Mouse (Mus musculus) liver, postnatal 0 days (tissue): ENCODE data around the gene Id2. TPM values are rescaled to one million over a fixed set of nuclear protein-coding genes. Genes with fewer than 3 reads are reported as not detected.
A peak's percentile ranks its signal among the peaks of the same experiment; 100 is the strongest.

Source experiments
- ATAC-seq: fragments of 200-750 bp; cut with Nextera tagmentation; 2 replicates; pipeline ENCODE4 v1.8.0; 2017; ENCODE audit warnings: mild to moderate bottlenecking, moderate library complexity
- DNase-seq: peaks from one replicate; pipeline ENCODE4 v3.0.0-alpha.2; 2016
- H3K27ac ChIP-seq: fragments of 300-500 bp; sonication (generic); 2 replicates; pipeline ENCODE4 v1.5.1; 2014; ENCODE audit warnings: antibody characterized with exemption, moderate library complexity, mild to moderate bottlenecking, low read depth
- H3K27me3 ChIP-seq: fragments of 300-500 bp; sonication (generic); 2 replicates; pipeline ENCODE4 v1.6.1; 2014; ENCODE audit warnings: low read length, control low read depth, mixed read lengths; ENCODE audit not compliant: insufficient read depth
- H3K36me3 ChIP-seq: fragments of 300-500 bp; sonication (generic); replicated peaks from 2 replicates; pipeline ENCODE4 v1.6.1; 2014; ENCODE audit warnings: mild to moderate bottlenecking, control low read depth, low read length, moderate library complexity, mixed read lengths; ENCODE audit not compliant: insufficient read depth
- H3K4me1 ChIP-seq: fragments of 300-500 bp; sonication (generic); 2 replicates; pipeline ENCODE4 v1.6.1; 2014; ENCODE audit warnings: antibody characterized with exemption, mild to moderate bottlenecking, control low read depth; ENCODE audit not compliant: insufficient read depth
- H3K4me2 ChIP-seq: fragments of 300-500 bp; sonication (generic); 2 replicates; pipeline ENCODE4 v1.6.1; 2014; ENCODE audit warnings: low read depth, mild to moderate bottlenecking, low read length, moderate library complexity, mixed read lengths
- H3K4me3 ChIP-seq: fragments of 300-500 bp; sonication (generic); 2 replicates; pipeline ENCODE4 v1.5.1; 2014; ENCODE audit warnings: low read depth, low read length
- H3K9ac ChIP-seq: fragments of 300-500 bp; sonication (generic); replicated peaks from 2 replicates; pipeline ENCODE4 v1.6.1; 2014; ENCODE audit warnings: mild to moderate bottlenecking, moderate library complexity
- H3K9me3 ChIP-seq: fragments of 300-500 bp; sonication (generic); 2 replicates; pipeline ENCODE4 v1.6.1; 2016; ENCODE audit warnings: mild to moderate bottlenecking, control low read depth, low read length, mixed read lengths
- CTCF ChIP-seq: sonication (generic); IDR thresholded peaks from 2 replicates; pipeline ENCODE4 v1.5.1; 2016; ENCODE audit warnings: antibody characterized with exemption, low read depth
- EP300 ChIP-seq: IDR thresholded peaks from 2 replicates; pipeline ENCODE4 v1.6.1; 2016; ENCODE audit warnings: antibody characterized with exemption, low read depth, mild to moderate bottlenecking
- WGBS: fragments of 180-500 bp; shearing (Covaris S2); extraction: QIAGEN DNeasy Blood & Tissue Kit; methylation state at CpG from one replicate; pipeline ENCODE4 v1.1.7; 2014; ENCODE audit not compliant: insufficient replicate concordance; 5-methylcytosine and 5-hydroxymethylcytosine counted together
- polyA plus RNA-seq: library from polyadenylated mRNA; unstranded; fragments of >200 nt; fragmentation: Nextera tagmentation; extraction: Ambion mirVana; gene quantifications from 2 replicates; pipeline ENCODE4 v1.2.1, GENCODE M21; 2015

Gene Id2
- polyA plus RNA-seq, 1 experiment from 2014 or later: 245 TPM

GRCm38 (mm10) chr12:25113357-25113756 is 16.4 kb upstream of the Id2 start:
- Histone ChIP-seq H3K4me2 (no peak overlapping the region), H3K27ac (no peak overlapping the region), H3K27me3 (no peaks in the 10 kb centered on the region), H3K4me1 (peaks cover 11% of the 10 kb centered on the region), H3K4me3 (no peak overlapping the region), H3K36me3 (no peaks in the 10 kb centered on the region), H3K9ac (no peak overlapping the region), H3K9me3 (no peaks in the 10 kb centered on the region)
- no peak for TF ChIP-seq EP300
- no peak for TF ChIP-seq CTCF
- DNase-seq (no peak), ATAC-seq (no peak)
- WGBS: 77% methylated on average over 2 of the region's 2 CpGs

- ATAC-seq (no peak), DNase-seq (no peak)
- no peak overlapping the region for H3K4me2 ChIP-seq
- peaks cover 11% of the 10 kb centered on the region for H3K4me1 ChIP-seq
- H3K4me3 ChIP-seq: no peak overlapping the region
- H3K9ac ChIP-seq: no peak overlapping the region
- H3K9me3 ChIP-seq: no peaks in the 10 kb centered on the region
- TF ChIP-seq CTCF: no peak
- TF ChIP-seq EP300: no peak
- H3K27me3 ChIP-seq: no peaks in the 10 kb centered on the region
- no peak overlapping the region for H3K27ac ChIP-seq
- H3K36me3 ChIP-seq: no peaks in the 10 kb centered on the region
- WGBS: 80% methylated on average over 2 of the region's 2 CpGs
These were observed 15.9 kb upstream of the Id2 start for GRCm38 (mm10) chr12:25112806-25113205.

GRCm38 (mm10) chr12:25110682-25111078 is 13.7 kb upstream of the Id2 start:
- peak; percentile 35 for ATAC-seq
- Histone ChIP-seq H3K36me3 (no peaks in the 10 kb centered on the region), H3K4me1 (peaks cover 11% of the 10 kb centered on the region), H3K27me3 (no peaks in the 10 kb centered on the region), H3K4me2 (no peak overlapping the region), H3K4me3 (no peak overlapping the region), H3K9me3 (no peaks in the 10 kb centered on the region), H3K27ac (peak overlapping the region; percentile 53), H3K9ac (no peak overlapping the region)
- 66% methylated on average over 7 of the region's 7 CpGs for WGBS
- no peak for DNase-seq
- TF ChIP-seq CTCF (no peak), EP300 (no peak)

GRCm38 (mm10) chr12:25109971-25110681 is 13.2 kb upstream of the Id2 start:
- H3K4me2 ChIP-seq: no peak overlapping the region
- no peak overlapping the region for H3K9ac ChIP-seq
- H3K4me1 ChIP-seq: peaks cover 11% of the 10 kb centered on the region
- H3K27me3 ChIP-seq: no peaks in the 10 kb centered on the region
- peak; percentile 80 for ATAC-seq
- no peaks in the 10 kb centered on the region for H3K36me3 ChIP-seq
- 55% methylated on average over 7 of the region's 7 CpGs for WGBS
- H3K9me3 ChIP-seq: no peaks in the 10 kb centered on the region
- no peak overlapping the region for H3K4me3 ChIP-seq
- peak; percentile 37 for DNase-seq
- peak overlapping the region; percentile 53 for H3K27ac ChIP-seq
- TF ChIP-seq EP300 (no peak), CTCF (no peak)

GRCm38 (mm10) chr12:25108865-25109264 is 11.9 kb upstream of the Id2 start:
- no peaks in the 10 kb centered on the region for H3K27me3 ChIP-seq
- no peaks in the 10 kb centered on the region for H3K36me3 ChIP-seq
- no peak overlapping the region for H3K9ac ChIP-seq
- H3K4me1 ChIP-seq: peaks cover 11% of the 10 kb centered on the region
- 63% methylated on average over 2 of the region's 2 CpGs for WGBS
- no peaks in the 10 kb centered on the region for H3K9me3 ChIP-seq
- no peak overlapping the region for H3K4me2 ChIP-seq
- DNase-seq: no peak
- TF ChIP-seq EP300 (no peak), CTCF (no peak)
- ATAC-seq: no peak
- H3K27ac ChIP-seq: no peak overlapping the region
- no peak overlapping the region for H3K4me3 ChIP-seq

GRCm38 (mm10) chr12:25104541-25104940 is 7.6 kb upstream of the Id2 start:
- Histone ChIP-seq H3K4me1 (peaks cover 6% of the 10 kb centered on the region), H3K4me3 (no peak overlapping the region), H3K27ac (no peak overlapping the region), H3K36me3 (no peaks in the 10 kb centered on the region), H3K4me2 (no peak overlapping the region), H3K27me3 (peaks cover 17% of the 10 kb centered on the region), H3K9me3 (no peaks in the 10 kb centered on the region), H3K9ac (no peak overlapping the region)
- no peak for ATAC-seq
- TF ChIP-seq CTCF: no peak
- no peak for TF ChIP-seq EP300
- DNase-seq: no peak

- Histone ChIP-seq H3K4me1 (peaks cover 6% of the 10 kb centered on the region), H3K4me3 (no peak overlapping the region), H3K9ac (no peak overlapping the region), H3K9me3 (no peaks in the 10 kb centered on the region), H3K4me2 (no peak overlapping the region), H3K36me3 (no peaks in the 10 kb centered on the region), H3K27ac (no peak overlapping the region), H3K27me3 (peaks cover 23% of the 10 kb centered on the region)
- TF ChIP-seq CTCF: no peak
- TF ChIP-seq EP300: no peak
- no peak for DNase-seq
- 72% methylated on average over 6 of the region's 6 CpGs for WGBS
- ATAC-seq: no peak
These were observed 7.0 kb upstream of the Id2 start for GRCm38 (mm10) chr12:25103911-25104310.
